Mouse (Mus musculus): Measurements from ENCODE around the gene Irx5.

Irx5 gene

GRCm38 (mm10) chr8:92357398-92357981, at the start of gene Irx5:
Gene Irx5, plus strand, starts transcription at chr8:92357625.
- DNase-seq (ENCODE audit: low spot score in 2 of 2), result no peak

DNA sequence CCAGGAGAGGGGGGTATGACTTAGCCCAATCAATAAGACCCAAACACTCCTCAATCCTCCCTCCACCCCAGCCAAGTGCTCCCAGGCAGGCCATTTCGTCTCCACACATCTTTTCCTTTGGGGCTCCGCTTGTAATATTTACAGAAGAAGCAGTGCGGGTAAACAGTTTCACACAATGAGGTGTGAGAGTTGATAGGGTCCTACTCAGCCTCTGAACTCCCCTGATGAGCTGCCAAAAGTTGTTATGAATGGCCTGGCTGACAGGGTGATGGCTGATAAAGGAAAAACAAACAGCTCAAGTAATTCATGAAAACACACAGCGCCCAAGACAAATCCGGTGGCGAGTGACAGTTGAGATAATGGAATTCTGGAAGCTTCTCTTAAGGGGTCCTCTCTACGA, 45.2 kb upstream of the Irx5 start:
- DNase-seq (ENCODE audit: low spot score in 2 of 2), result no peak

- no peak for DNase-seq (ENCODE audit: low spot score in 2 of 2)
Observed at GRCm38 (mm10) chr8:92313707-92314106, 43.7 kb upstream of the Irx5 start.

DNA sequence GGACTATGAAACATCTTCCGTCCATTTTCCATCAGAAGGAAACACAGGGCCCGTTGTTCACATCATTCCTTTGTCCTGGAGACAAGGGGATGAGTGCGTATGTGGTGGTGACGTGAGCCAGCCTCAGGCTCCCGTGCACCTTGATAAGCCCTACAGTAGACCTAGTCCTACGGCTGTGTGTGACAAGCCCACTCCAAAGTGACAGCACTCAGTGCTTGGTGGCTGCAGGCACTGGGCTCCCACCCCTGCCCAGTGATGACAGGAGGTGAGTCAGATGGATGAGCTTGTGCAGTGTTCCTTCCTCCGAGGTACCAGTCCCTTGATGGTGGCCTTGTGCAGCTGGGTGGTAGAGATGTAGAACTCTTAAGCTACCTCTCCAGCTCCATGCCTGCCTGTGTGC, 33.7 kb upstream of the Irx5 start:
- no peak for DNase-seq (ENCODE audit: low spot score in 2 of 2)

DNA sequence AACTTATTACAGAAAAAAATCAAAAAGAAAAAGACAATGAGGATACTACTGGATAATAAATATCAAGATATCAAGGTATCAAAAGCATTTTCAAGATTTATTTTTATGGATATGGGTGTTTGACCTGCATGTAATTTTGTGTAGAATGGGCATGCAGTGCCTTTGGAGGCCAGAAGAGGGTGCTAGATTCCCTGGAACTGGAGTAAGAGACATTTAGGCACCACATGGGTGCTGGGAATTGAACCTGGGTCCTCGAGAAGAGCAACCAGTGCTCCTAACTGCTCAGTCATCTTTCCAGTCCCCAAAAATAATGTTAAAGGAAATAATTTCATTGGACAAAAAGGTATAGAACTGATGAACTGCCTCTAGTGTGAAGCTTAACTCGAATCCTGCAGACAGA, 30.2 kb upstream of the Irx5 start:
- no peak for DNase-seq (ENCODE audit: low spot score in 2 of 2)

DNA sequence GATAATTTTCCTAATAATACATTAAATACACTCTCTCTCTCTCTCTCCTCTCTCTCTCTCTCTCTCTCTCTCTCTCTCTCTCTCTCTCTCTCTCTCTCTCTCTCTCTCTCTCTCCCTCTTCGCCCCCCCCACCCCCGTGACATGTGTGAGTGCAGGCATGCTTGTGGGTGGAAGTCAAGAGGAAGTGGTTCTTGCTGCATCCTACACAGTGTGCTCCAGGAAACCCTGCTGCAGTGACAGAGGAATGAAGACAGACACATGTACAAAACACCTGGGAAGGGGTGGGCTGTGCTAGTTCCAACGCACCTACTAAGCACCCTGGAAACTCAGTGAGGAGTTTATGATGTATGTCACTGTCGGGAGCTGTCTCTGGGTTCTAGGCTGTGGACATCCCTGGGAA, 28.2 kb upstream of the Irx5 start:
- no peak for DNase-seq (ENCODE audit: low spot score in 2 of 2)

- DNase-seq (ENCODE audit: low spot score in 2 of 2), result no peak
Observed at GRCm38 (mm10) chr8:92331811-92332210, 25.6 kb upstream of the Irx5 start.

DNA sequence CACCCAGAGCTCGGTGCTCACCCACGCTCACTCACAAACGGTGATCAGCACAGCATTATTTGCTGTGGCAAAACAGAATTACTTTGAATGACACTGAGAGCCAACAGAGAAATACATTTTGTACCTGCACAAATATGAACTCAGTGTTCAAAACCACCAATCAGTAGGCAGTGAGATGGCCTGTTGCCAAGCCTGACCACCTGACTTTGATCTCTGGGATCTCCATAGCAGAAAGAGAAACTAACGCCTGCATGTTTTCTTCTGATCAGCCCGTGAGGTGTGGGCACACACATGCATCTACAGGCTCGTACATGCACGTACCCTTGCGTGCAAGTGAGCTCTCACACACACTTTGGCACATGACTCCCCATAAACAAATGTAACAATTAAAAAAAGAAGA, 24.0 kb upstream of the Irx5 start:
- DNase-seq (ENCODE audit: low spot score in 2 of 2), result no peak

DNA sequence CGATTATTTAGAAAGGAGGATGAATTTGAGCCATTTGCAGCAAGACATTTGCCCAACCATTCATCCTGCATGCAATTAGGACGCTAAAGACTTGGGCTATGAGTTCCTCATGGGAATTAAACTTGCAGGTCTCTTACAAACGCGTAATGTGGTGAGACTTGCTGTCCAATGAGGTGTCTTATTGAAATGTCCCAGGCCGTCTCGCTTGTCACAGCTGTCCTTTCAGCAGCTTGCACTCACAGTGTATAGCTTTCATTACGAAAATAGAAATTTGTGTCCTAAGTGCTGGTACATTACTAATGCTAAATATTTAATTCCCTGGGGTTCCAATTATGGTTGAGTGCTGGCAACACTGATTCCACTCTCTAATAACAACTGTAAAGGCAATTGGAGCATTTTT, 22.3 kb upstream of the Irx5 start:
- no peak for DNase-seq (ENCODE audit: low spot score in 2 of 2)

DNA sequence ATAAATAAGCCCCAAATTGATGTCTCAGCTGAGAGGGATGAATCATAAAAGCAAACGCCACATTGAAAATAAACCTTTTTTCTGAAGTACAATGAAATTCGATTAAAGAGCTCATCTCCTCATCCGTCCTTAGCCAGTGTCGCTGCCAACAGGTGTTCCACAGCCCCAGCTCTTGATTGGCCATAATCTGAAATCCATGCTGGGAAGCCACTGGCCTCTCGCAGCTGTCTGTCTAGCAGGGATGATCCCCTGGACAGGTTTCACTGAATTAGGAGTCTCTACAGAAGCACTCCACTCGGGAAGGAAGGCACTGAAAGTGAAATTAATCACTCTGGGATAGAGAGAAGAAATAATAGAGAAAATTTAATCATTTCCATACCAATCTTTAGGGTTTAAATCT, 21.4 kb upstream of the Irx5 start:
- DNase-seq (ENCODE audit: low spot score in 2 of 2), result no peak

DNA sequence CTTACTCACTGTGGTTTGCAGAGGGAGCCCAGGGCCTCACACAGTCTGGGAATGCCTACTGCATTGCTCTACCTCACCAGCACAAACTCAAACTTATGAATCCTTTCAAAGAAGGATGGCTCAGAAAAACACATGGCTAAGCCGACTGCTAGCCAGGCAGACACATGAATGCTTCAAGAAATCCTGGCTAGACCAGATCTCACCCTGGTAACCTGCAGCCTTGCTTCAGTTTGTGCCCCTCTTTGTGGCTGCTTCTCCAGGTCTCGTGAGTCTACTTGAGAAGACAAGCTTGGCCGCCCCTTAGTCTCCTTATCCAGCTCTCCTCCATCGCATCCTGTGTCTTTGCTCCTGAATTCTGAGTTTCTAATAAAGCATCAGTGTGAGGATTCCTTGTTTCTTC, 13.9 kb upstream of the Irx5 start:
- no peak for DNase-seq (ENCODE audit: low spot score in 2 of 2)

GRCm38 (mm10) chr8:92349898-92350486, 7.4 kb upstream of the Irx5 start:
- no peak for DNase-seq (ENCODE audit: low spot score in 2 of 2)

DNA sequence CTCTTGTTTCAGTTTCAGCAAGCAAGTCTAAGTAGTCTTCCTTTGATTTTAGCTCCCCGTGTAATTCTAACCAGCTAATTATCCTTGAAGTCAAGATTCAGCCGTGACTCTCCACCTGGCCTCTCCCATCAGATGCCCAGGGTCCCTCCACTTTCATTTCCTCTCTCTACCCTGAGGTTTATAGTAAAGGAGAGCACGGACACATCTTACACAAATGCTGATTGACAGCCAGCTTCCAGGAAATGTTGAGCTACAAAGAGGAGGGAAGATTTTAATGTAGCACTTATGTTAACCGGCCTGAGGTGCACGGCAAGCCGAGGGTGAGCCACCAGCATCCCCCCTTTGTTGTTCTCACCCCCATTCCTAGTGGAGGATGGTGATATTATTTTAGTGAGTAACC, 4.0 kb upstream of the Irx5 start:
- no peak for DNase-seq (ENCODE audit: low spot score in 2 of 2)

GRCm38 (mm10) chr8:92354536-92355482, 2.6 kb upstream of the Irx5 start:
- DNase-seq (ENCODE audit: low spot score in 2 of 2), result no peak

GRCm38 (mm10) chr8:92355701-92356612, 1.5 kb upstream of the Irx5 start:
- DNase-seq (ENCODE audit: low spot score in 2 of 2), result peak; percentile 90 to 93

- no peak for DNase-seq (ENCODE audit: low spot score in 2 of 2)
Observed at GRCm38 (mm10) chr8:92356613-92357375, 631 bp upstream of the Irx5 start.

DNA sequence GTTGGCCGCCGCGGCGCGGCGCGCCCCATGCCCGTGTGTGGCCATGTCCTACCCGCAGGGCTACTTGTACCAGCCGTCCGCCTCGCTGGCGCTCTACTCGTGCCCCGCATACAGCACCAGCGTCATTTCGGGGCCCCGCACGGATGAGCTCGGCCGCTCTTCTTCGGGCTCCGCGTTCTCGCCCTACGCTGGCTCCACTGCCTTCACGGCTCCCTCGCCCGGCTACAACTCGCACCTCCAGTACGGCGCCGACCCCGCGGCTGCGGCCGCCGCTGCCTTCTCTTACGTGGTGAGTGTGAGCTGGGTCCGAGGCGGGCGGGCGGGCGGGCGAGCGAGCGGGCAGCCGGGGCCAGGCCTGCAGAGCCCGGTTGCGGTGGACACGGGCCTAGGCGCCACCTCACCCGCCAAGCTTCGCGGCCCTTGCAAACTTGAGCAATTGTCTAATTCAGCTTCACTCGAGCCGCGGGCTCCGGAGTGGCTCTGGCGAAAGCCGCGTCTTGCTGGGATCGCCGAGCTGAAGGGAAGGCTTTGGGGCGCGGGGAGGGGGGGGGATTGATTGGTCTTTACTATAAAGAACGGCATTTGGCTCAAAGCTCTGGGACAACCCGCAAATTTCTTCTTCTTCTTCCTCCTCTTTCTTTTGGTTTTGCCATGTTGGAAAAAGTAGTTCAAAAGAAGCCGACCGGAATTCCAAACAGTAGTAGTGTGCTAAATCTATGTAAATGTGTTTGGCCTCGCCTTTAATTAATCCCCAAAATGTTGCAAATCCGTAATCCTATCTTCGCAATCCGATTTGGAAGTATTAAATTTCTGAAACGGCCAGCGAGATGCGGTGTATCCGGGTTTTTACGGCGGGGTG, 945 bp downstream of the Irx5 start:
- no peak for DNase-seq (ENCODE audit: low spot score in 2 of 2)

DNA sequence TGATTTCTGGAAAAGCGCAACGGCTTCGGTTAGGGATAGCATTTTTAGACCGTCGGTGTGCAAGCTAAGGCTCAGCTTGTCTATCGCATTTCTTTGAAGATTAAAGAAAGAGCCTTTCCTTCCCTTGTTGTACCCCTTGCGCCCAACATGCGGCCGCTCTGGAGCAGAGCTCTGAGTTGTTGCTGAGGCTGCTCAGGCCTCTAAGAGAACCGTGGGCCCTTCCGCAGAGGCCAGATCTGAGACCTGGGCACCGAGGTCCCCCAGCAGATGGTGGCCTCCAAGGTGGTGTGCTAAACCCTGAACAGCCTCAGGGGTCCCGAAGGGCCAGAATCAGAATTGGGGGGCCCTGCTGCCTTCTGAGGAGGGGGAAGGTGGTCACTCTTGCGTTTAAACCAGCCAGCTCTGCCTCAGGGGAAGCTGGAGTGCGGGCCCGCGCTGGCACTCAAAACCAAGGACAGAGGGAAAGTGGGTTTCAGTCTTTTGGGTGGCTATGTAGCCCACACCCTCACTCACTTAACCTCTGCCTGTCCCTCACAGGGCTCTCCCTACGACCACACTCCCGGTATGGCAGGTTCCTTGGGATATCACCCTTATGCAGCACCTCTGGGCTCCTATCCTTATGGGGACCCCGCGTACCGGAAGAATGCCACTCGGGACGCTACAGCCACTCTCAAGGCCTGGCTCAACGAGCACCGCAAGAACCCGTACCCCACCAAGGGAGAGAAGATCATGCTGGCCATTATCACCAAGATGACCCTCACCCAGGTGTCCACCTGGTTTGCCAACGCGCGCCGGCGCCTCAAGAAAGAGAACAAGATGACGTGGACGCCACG, 1.8 kb downstream of the Irx5 start:
- no peak for DNase-seq (ENCODE audit: low spot score in 2 of 2)

DNA sequence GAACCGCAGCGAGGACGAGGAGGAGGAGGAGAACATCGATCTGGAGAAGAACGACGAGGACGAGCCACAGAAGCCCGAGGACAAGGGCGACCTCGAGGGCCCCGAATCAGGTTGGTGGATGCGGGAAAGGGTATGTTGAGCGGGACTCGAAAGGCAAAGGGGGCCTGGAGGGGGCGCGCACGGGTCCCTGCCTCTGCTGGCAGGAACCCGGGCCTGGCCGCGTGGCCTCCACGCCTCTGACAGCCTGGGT, 2.3 kb downstream of the Irx5 start:
- DNase-seq (ENCODE audit: low spot score in 2 of 2), result no peak

Data from spleen, postnatal 36 days (tissue).